Mouse (Mus musculus) heart, embryonic 13.5 days (tissue): Measurements from ENCODE around the gene Pde7b. TPM values are rescaled to one million over a fixed set of nuclear protein-coding genes. Genes with fewer than 3 reads are reported as not detected.

Experiments used
- ATAC-seq: fragments of 200-750 bp; cut with Nextera tagmentation; 2 replicates; pipeline ENCODE4 v1.8.0; 2017; ENCODE audit warnings: moderate TSS enrichment; ENCODE audit not compliant: insufficient number of reproducible peaks, low FRiP score, low TSS enrichment; ENCODE audit errors: extremely low read depth
- H3K27ac ChIP-seq: fragments of 300-500 bp; sonication (generic); replicated peaks from 2 replicates; pipeline ENCODE4 v1.5.1; 2015; ENCODE audit warnings: moderate library complexity, mild to moderate bottlenecking, inconsistent platforms
- H3K27me3 ChIP-seq: fragments of 300-500 bp; sonication (generic); replicated peaks from 2 replicates; pipeline ENCODE4 v1.6.1; 2015; ENCODE audit warnings: mild to moderate bottlenecking, inconsistent platforms
- H3K36me3 ChIP-seq: fragments of 300-500 bp; sonication (generic); 2 replicates; pipeline ENCODE4 v1.6.1; 2015; ENCODE audit warnings: mild to moderate bottlenecking, inconsistent platforms
- H3K4me1 ChIP-seq: fragments of 300-500 bp; sonication (generic); 2 replicates; pipeline ENCODE4 v1.6.1; 2015; ENCODE audit warnings: inconsistent platforms
- H3K4me2 ChIP-seq: fragments of 300-500 bp; sonication (generic); 2 replicates; pipeline ENCODE4 v1.6.1; 2015; ENCODE audit warnings: inconsistent platforms, mild to moderate bottlenecking, moderate library complexity
- H3K4me3 ChIP-seq: fragments of 300-500 bp; sonication (generic); 2 replicates; pipeline ENCODE4 v1.5.1; 2015; ENCODE audit warnings: moderate library complexity, mild to moderate bottlenecking, inconsistent platforms
- H3K9ac ChIP-seq: fragments of 300-500 bp; sonication (generic); 2 replicates; pipeline ENCODE4 v1.6.1; 2015; ENCODE audit warnings: inconsistent platforms, mild to moderate bottlenecking, moderate library complexity
- H3K9me3 ChIP-seq: fragments of 300-500 bp; sonication (generic); 2 replicates; pipeline ENCODE4 v1.6.1; 2016; ENCODE audit warnings: inconsistent platforms
- WGBS: fragments of 180-500 bp; shearing (Covaris S2); methylation state at CpG from one replicate; pipeline ENCODE4 v1.1.7; 2015; ENCODE audit warnings: mixed read lengths; 5-methylcytosine and 5-hydroxymethylcytosine counted together
- polyA plus RNA-seq: library from polyadenylated mRNA; unstranded; fragments of >200 nt; fragmentation: Nextera tagmentation; extraction: Ambion mirVana; gene quantifications from 2 replicates; pipeline ENCODE4 v1.2.1, GENCODE M21; 2015

Pde7b gene
- polyA plus RNA-seq, 1 experiment from 2014 or later: 9.1 TPM

- Histone ChIP-seq H3K4me3 (no peak overlapping the region), H3K4me1 (peaks cover 13% of the 10 kb centered on the region), H3K36me3 (peaks cover 9% of the 10 kb centered on the region; the same call in 1 of the 2 replicates), H3K27ac (no peak overlapping the region), H3K9me3 (no peaks in the 10 kb centered on the region), H3K27me3 (no peaks in the 10 kb centered on the region), H3K9ac (no peak overlapping the region), H3K4me2 (no peak overlapping the region)
- WGBS: 32% methylated on average over 7 of the region's 7 CpGs
- ATAC-seq: no peak
Measured at GRCm38 (mm10) chr10:20420296-20420695, 304.6 kb downstream of the Pde7b start.

GRCm38 (mm10) chr10:20418856-20419219 lies 306.0 kb downstream of the Pde7b start:
- H3K9me3 ChIP-seq: no peaks in the 10 kb centered on the region

DNA sequence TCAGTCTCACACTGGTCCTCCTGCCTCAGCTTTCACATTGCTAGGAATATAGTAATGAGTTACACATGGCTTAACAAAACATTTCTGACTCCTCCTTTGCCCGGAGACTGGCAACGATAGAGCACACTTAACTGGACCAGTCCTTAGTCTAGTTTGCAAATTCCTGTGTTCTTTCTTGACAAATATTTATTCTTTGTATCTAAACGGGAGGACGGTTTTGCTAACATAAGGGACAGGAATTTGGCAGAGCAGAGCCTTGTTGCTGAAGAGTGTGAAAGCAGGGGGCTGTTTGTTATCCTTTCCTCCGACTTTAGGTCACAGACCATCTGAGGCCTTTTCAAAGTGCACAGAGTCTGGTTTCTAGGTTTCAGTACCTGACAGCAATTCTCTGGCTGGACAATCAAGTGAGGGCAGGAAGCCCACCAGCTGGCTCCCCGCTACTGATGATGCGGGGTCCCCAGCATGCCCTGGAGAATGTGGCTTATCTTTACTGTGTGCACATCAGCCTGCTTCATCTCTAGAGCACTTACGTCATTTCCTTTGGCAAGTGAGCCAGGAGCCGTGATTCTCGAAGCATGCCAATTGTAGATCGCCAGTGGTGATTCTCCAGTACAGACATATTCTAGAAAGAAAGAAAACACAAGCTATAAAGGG lies 306.5 kb downstream of the Pde7b start:
- H3K27ac ChIP-seq: peak overlapping the region; percentile 20; the same call in 1 of the 2 replicates
- WGBS: 37% methylated on average over 11 of the region's 11 CpGs
- no peak overlapping the region for H3K9ac ChIP-seq
- H3K27me3 ChIP-seq: no peaks in the 10 kb centered on the region
- no peaks in the 10 kb centered on the region for H3K9me3 ChIP-seq
- no peak overlapping the region for H3K4me2 ChIP-seq
- H3K36me3 ChIP-seq: peaks cover 20% of the 10 kb centered on the region
- H3K4me3 ChIP-seq: no peak overlapping the region
- ATAC-seq: no peak
- H3K4me1 ChIP-seq: peaks cover 13% of the 10 kb centered on the region

More at GRCm38 (mm10) chr10:20418856-20419219, 306.0 kb downstream of the Pde7b start:
- H3K27ac ChIP-seq: peak overlapping the region; percentile 20; the same call in 1 of the 2 replicates
- no peak overlapping the region for H3K9ac ChIP-seq
- no peak overlapping the region for H3K4me3 ChIP-seq
- no peaks in the 10 kb centered on the region for H3K27me3 ChIP-seq
- peaks cover 13% of the 10 kb centered on the region for H3K4me1 ChIP-seq
- 75% methylated on average over 10 of the region's 10 CpGs for WGBS
- no peak overlapping the region for H3K4me2 ChIP-seq
- peaks cover 15% of the 10 kb centered on the region; the same call in 1 of the 2 replicates for H3K36me3 ChIP-seq
- no peak for ATAC-seq

DNA sequence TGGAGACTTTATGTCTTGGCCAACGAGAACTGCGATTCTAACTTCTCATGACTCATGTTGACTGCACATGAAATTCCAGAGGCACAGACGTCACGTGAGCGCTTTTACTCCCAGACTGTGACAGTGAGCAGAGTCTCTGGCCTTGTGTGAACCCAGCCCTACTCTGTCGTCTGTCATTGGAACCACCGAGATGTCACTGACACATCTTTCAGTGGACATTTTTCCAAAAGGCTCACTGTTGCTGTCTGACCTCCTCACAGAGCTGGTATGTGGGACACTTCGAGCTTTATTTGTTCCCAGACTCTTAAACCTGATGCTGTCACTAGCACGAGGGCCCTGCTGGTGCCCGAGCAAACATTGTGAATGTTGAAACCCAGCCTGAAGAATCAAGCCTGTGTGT lies 315.7 kb downstream of the Pde7b start:
- 31% methylated on average over 10 of the region's 10 CpGs for WGBS
- Histone ChIP-seq H3K9me3 (no peaks in the 10 kb centered on the region), H3K4me3 (no peak overlapping the region), H3K4me1 (peaks cover 27% of the 10 kb centered on the region), H3K9ac (no peak overlapping the region), H3K4me2 (no peak overlapping the region), H3K36me3 (peaks cover 45% of the 10 kb centered on the region), H3K27ac (peak overlapping the region; percentile 85), H3K27me3 (no peaks in the 10 kb centered on the region)
- peak; percentile 68; the same call in 1 of the 2 replicates for ATAC-seq

GRCm38 (mm10) chr10:20408336-20408735 lies 316.5 kb downstream of the Pde7b start:
- WGBS: 27% methylated on average over 3 of the region's 3 CpGs
- no peak for ATAC-seq
- H3K4me2 ChIP-seq: no peak overlapping the region
- no peak overlapping the region for H3K9ac ChIP-seq
- peaks cover 43% of the 10 kb centered on the region for H3K36me3 ChIP-seq
- H3K27ac ChIP-seq: peak overlapping the region; percentile 85
- H3K4me3 ChIP-seq: no peak overlapping the region
- peaks cover 27% of the 10 kb centered on the region for H3K4me1 ChIP-seq
- H3K27me3 ChIP-seq: no peaks in the 10 kb centered on the region
- no peaks in the 10 kb centered on the region for H3K9me3 ChIP-seq

DNA sequence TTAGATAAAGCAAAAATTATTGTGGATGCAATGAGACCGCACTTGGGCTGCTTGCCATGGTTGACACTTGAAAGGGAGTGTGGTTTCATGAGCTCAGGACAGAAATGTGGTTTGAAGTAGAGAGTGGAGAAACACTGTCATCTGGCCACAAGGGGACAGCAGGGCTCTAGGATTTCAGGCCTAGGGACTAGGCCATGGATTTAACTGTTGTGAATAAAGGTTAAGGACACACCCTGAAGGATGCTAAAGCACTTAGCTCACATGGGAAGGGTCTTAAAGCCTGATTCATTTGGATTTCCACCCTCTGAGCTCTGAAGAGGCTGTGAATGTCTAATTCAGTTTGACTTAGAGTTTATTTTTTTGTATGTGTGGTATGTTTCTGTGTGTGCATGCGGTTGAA lies 319.4 kb downstream of the Pde7b start:
- 71% methylated on average over 2 of the region's 2 CpGs for WGBS
- no peak for ATAC-seq
- no peak overlapping the region for H3K27ac ChIP-seq
- peaks cover 43% of the 10 kb centered on the region for H3K36me3 ChIP-seq
- H3K9ac ChIP-seq: no peak overlapping the region
- no peaks in the 10 kb centered on the region for H3K9me3 ChIP-seq
- no peaks in the 10 kb centered on the region for H3K27me3 ChIP-seq
- no peak overlapping the region for H3K4me3 ChIP-seq
- no peak overlapping the region for H3K4me2 ChIP-seq
- peaks cover 29% of the 10 kb centered on the region for H3K4me1 ChIP-seq

- WGBS: 71% methylated on average over 5 of the region's 5 CpGs
- H3K27ac ChIP-seq: no peak overlapping the region
- H3K4me3 ChIP-seq: no peak overlapping the region
- peaks cover 51% of the 10 kb centered on the region for H3K36me3 ChIP-seq
- H3K9me3 ChIP-seq: no peaks in the 10 kb centered on the region
- H3K4me2 ChIP-seq: no peak overlapping the region
- ATAC-seq: no peak
- no peak overlapping the region for H3K9ac ChIP-seq
- H3K27me3 ChIP-seq: no peaks in the 10 kb centered on the region
- H3K4me1 ChIP-seq: peaks cover 24% of the 10 kb centered on the region
Measured at GRCm38 (mm10) chr10:20402941-20403340, 321.9 kb downstream of the Pde7b start.

DNA sequence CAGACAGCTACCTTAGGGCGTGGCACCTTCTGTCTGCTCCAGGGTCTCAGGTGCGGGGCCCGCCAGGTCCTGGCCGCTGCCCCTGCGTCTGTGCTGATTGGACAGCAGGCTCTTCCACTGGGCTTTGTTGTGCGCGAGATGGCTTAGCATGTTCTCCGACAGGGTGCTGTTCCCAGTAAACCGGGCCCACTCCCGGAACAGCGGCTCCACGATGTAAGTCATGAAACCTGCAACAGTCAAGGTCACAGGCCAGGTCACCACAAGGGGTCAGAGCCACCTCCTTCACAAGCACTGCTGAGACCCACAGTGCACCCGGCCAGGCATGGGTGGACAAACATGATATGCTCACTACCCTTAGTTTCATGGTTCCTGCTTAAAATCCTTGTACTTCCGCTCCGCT lies 324.5 kb downstream of the Pde7b start:
- Histone ChIP-seq H3K9me3 (no peaks in the 10 kb centered on the region), H3K9ac (no peak overlapping the region), H3K4me2 (no peak overlapping the region), H3K27ac (no peak overlapping the region), H3K4me3 (no peak overlapping the region), H3K36me3 (peaks cover 44% of the 10 kb centered on the region), H3K27me3 (no peaks in the 10 kb centered on the region), H3K4me1 (peaks cover 22% of the 10 kb centered on the region)
- no peak for ATAC-seq
- 64% methylated on average over 15 of the region's 15 CpGs for WGBS

- ATAC-seq: no peak
- 55% methylated on average over 12 of the region's 12 CpGs for whole genome bisulfite sequencing
- Histone ChIP-seq H3K9ac (no peak overlapping the region; the same call in 1 of the 2 replicates), H3K27ac (peak overlapping the region; percentile 67), H3K36me3 (peaks cover 37% of the 10 kb centered on the region), H3K4me2 (peak overlapping the region; percentile 47), H3K4me1 (peaks cover 22% of the 10 kb centered on the region), H3K27me3 (no peaks in the 10 kb centered on the region), H3K4me3 (no peak overlapping the region), H3K9me3 (no peaks in the 10 kb centered on the region)
Measured at GRCm38 (mm10) chr10:20398641-20399390, 326.1 kb downstream of the Pde7b start.

- no peak for ATAC-seq
- Histone ChIP-seq H3K36me3 (peaks cover 32% of the 10 kb centered on the region), H3K9ac (no peak overlapping the region; the same call in 1 of the 2 replicates), H3K27ac (peak overlapping the region; percentile 67), H3K27me3 (no peaks in the 10 kb centered on the region), H3K4me3 (no peak overlapping the region), H3K4me2 (peak overlapping the region; percentile 47), H3K4me1 (peaks cover 22% of the 10 kb centered on the region), H3K9me3 (no peaks in the 10 kb centered on the region)
- 50% methylated on average over 6 of the region's 6 CpGs for WGBS
Measured at GRCm38 (mm10) chr10:20398224-20398623, 326.7 kb downstream of the Pde7b start.

DNA sequence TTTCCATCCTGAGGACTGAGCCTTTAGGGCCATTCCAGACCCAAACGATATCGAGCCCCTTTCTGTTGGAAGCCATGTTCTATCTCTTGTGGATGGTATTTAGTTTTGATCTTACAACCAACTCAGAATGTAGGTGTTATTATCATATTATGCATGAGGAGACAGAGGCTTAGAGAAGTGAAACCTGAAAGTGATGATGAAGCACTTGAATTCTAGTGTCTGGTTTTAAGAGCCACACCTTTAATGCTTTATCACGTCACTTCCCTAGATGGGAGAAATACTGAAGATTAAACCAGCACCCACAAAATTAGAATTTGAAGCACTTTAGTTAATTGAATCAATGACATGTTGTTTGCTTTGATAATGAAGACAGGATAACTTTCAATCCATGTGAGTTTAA lies 329.1 kb downstream of the Pde7b start:
- no peak for ATAC-seq
- no peak overlapping the region for H3K4me3 ChIP-seq
- peaks cover 11% of the 10 kb centered on the region for H3K36me3 ChIP-seq
- WGBS: 90% methylated on average over 3 of the region's 3 CpGs
- H3K27me3 ChIP-seq: no peaks in the 10 kb centered on the region
- H3K9ac ChIP-seq: no peak overlapping the region
- H3K27ac ChIP-seq: no peak overlapping the region
- H3K4me2 ChIP-seq: no peak overlapping the region
- H3K4me1 ChIP-seq: peaks cover 22% of the 10 kb centered on the region
- no peaks in the 10 kb centered on the region for H3K9me3 ChIP-seq
